Mouse (Mus musculus) midbrain, embryonic 15.5 days (tissue): ENCODE measurements around the gene Dscam. TPM values are rescaled to one million over a fixed set of nuclear protein-coding genes. Genes with fewer than 3 reads are reported as not detected.

Source experiments
- ATAC-seq: fragments of 200-750 bp; cut with Nextera tagmentation; replicated peaks from 2 replicates; pipeline ENCODE4 v1.8.0; 2017; ENCODE audit warnings: moderate TSS enrichment
- H3K27ac ChIP-seq: fragments of 300-500 bp; sonication (generic); 2 replicates; pipeline ENCODE4 v1.5.1; 2015; ENCODE audit warnings: mild to moderate bottlenecking, inconsistent platforms
- H3K27me3 ChIP-seq: fragments of 300-500 bp; sonication (generic); replicated peaks from 2 replicates; pipeline ENCODE4 v1.6.1; 2015; ENCODE audit warnings: inconsistent platforms
- H3K36me3 ChIP-seq: fragments of 300-500 bp; sonication (generic); replicated peaks from 2 replicates; pipeline ENCODE4 v1.6.1; 2015; ENCODE audit warnings: inconsistent platforms
- H3K4me1 ChIP-seq: fragments of 300-500 bp; sonication (generic); 2 replicates; pipeline ENCODE4 v1.6.1; 2015; ENCODE audit warnings: inconsistent platforms
- H3K4me2 ChIP-seq: fragments of 300-500 bp; sonication (generic); 2 replicates; pipeline ENCODE4 v1.6.1; 2015; ENCODE audit warnings: inconsistent platforms, mild to moderate bottlenecking, moderate library complexity
- H3K4me3 ChIP-seq: fragments of 300-500 bp; sonication (generic); 2 replicates; pipeline ENCODE4 v1.5.1; 2015; ENCODE audit warnings: mild to moderate bottlenecking, inconsistent platforms
- H3K9ac ChIP-seq: fragments of 300-500 bp; sonication (generic); 2 replicates; pipeline ENCODE4 v1.6.1; 2015; ENCODE audit warnings: mild to moderate bottlenecking, inconsistent platforms
- H3K9me3 ChIP-seq: fragments of 300-500 bp; sonication (generic); 2 replicates; pipeline ENCODE4 v1.6.1; 2016; ENCODE audit warnings: inconsistent platforms
- WGBS: fragments of 180-500 bp; shearing (Covaris S2); methylation state at CpG from one replicate; pipeline ENCODE4 v1.1.7; 2015; ENCODE audit warnings: mixed read lengths; 5-methylcytosine and 5-hydroxymethylcytosine counted together
- polyA plus RNA-seq: library from polyadenylated mRNA; unstranded; fragments of >200 nt; fragmentation: Nextera tagmentation; extraction: Ambion mirVana; gene quantifications from 2 replicates; pipeline ENCODE4 v1.2.1, GENCODE M21; 2015

Gene Dscam
- polyA plus RNA-seq, 1 experiment from 2014 or later: 16.2 TPM

DNA sequence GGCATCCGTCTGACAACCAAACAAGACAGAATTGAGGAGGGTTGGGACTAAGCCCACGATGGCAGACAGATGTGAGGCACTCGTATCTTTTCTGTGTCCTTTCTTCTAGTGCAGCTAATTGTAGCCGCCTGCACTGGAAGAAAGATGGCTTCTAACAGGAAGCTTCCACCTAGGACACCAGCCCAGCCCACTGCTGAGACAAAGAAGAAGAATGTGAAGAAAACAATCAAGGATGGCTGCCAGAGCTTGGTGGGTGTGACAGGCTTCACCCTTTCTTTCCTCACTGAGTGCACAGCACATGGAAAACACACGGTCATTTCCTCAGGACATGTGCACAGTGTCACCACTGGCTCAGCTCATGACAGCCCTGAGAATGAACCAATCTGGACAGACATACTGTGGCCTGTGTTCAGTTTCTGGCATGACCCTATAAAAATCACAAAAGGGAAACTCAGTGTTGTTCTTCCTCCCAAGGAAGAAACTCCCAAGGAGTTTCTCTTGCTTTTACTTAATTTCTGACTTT lies 411.4 kb downstream of the Dscam start:
- no peak for ATAC-seq
- WGBS: 64% methylated on average over 5 of the region's 5 CpGs
- H3K27ac ChIP-seq: peak overlapping the region; percentile 74

GRCm38 (mm10) chr16:96758381-96758780 lies 412.2 kb downstream of the Dscam start:
- no peaks in the 10 kb centered on the region for H3K36me3 ChIP-seq
- no peak overlapping the region for H3K9ac ChIP-seq
- peak overlapping the region; percentile 74 for H3K27ac ChIP-seq
- H3K4me3 ChIP-seq: no peak overlapping the region
- peaks cover 69% of the 10 kb centered on the region for H3K4me1 ChIP-seq
- H3K9me3 ChIP-seq: no peaks in the 10 kb centered on the region
- ATAC-seq: no peak
- no peaks in the 10 kb centered on the region for H3K27me3 ChIP-seq
- WGBS: 58% methylated on average over 3 of the region's 3 CpGs
- no peak overlapping the region for H3K4me2 ChIP-seq

More for the DNA sequence above, 411.4 kb downstream of the Dscam start:
- Histone ChIP-seq H3K36me3 (no peaks in the 10 kb centered on the region), H3K9me3 (no peaks in the 10 kb centered on the region), H3K4me2 (no peak overlapping the region), H3K27me3 (no peaks in the 10 kb centered on the region), H3K4me1 (peaks cover 63% of the 10 kb centered on the region), H3K4me3 (no peak overlapping the region), H3K9ac (no peak overlapping the region)

- H3K27me3 ChIP-seq: no peaks in the 10 kb centered on the region
- no peak overlapping the region for H3K4me3 ChIP-seq
- peak overlapping the region; percentile 74 for H3K27ac ChIP-seq
- 0 out of 2 replicates have a peak overlapping the region, but pooled peaks have one; percentile 1 for H3K4me2 ChIP-seq
- H3K36me3 ChIP-seq: no peaks in the 10 kb centered on the region
- WGBS: 0% methylated on average over 9 of the region's 9 CpGs
- no peak; the same call in 1 of the 2 replicates for ATAC-seq
- H3K9ac ChIP-seq: no peak overlapping the region
- H3K4me1 ChIP-seq: peaks cover 73% of the 10 kb centered on the region
- no peaks in the 10 kb centered on the region for H3K9me3 ChIP-seq
These were observed 412.8 kb downstream of the Dscam start for GRCm38 (mm10) chr16:96757588-96758313.

- Histone ChIP-seq H3K27ac (peak overlapping the region; percentile 74), H3K4me1 (peaks cover 70% of the 10 kb centered on the region), H3K9me3 (no peaks in the 10 kb centered on the region), H3K9ac (no peak overlapping the region), H3K4me3 (no peak overlapping the region), H3K4me2 (no peak overlapping the region), H3K27me3 (no peaks in the 10 kb centered on the region), H3K36me3 (no peaks in the 10 kb centered on the region)
- peak; percentile 43 for ATAC-seq
- WGBS: 3% methylated on average over 7 of the region's 7 CpGs
These were observed 413.6 kb downstream of the Dscam start for GRCm38 (mm10) chr16:96756994-96757393.

DNA sequence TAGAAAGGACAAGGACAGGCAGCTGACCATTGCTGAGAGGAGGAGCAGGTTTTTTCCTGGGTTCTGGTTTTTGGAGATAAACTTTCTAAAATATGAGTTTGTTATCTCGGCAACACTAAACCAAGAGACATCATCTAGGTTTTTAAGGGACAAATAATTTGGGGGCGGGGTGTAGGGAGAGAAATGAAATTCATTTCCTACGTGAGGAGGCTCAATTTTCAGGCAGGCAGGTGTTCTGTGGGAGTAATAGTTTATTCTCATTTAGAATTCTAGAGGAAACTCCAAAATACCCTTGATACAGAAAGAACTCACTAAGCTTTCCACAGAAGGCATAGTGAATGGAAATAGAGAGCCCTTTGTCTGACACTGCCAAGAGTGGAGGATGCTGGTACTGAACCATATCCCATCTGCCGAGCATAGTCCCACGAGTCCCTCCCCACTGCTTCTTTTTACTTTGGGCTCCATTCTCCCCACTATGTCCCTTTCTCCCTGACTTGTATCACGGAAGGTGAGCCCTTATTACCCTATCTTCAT lies 415.5 kb downstream of the Dscam start:
- 55% methylated on average over 6 of the region's 6 CpGs for WGBS
- no peak overlapping the region for H3K4me2 ChIP-seq
- peaks cover 53% of the 10 kb centered on the region for H3K4me1 ChIP-seq
- H3K36me3 ChIP-seq: no peaks in the 10 kb centered on the region
- peak overlapping the region; percentile 70; the same call in 1 of the 2 replicates for H3K27ac ChIP-seq
- H3K27me3 ChIP-seq: no peaks in the 10 kb centered on the region
- ATAC-seq: no peak
- no peak overlapping the region for H3K9ac ChIP-seq
- no peaks in the 10 kb centered on the region for H3K9me3 ChIP-seq
- no peak overlapping the region for H3K4me3 ChIP-seq

DNA sequence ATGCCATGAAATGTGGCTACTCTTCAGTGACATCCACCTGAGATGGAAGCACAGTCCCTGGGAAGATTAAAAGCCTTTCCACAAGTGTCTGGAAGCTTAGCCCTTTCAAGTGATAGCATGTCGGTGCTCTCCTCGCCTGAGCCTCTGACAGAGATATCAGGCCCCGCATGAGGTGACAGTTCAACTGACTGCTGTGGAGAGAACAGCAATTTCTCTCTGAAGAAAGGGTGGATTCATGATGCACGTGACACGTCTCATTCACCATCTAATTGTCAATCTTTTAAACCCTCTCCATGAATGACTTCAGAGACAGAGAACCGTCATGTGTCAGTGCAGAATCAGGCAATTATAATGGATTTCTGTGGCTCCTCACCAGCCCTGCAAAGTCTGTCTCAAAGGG lies 416.2 kb downstream of the Dscam start:
- peak; percentile 44; the same call in 1 of the 2 replicates for ATAC-seq
- Histone ChIP-seq H3K4me3 (no peak overlapping the region), H3K9ac (no peak overlapping the region), H3K36me3 (no peaks in the 10 kb centered on the region), H3K27me3 (no peaks in the 10 kb centered on the region), H3K4me2 (no peak overlapping the region), H3K9me3 (no peaks in the 10 kb centered on the region), H3K4me1 (peaks cover 53% of the 10 kb centered on the region), H3K27ac (peak overlapping the region; percentile 70)
- 23% methylated on average over 6 of the region's 6 CpGs for WGBS

GRCm38 (mm10) chr16:96753781-96754173 lies 416.8 kb downstream of the Dscam start:
- Histone ChIP-seq H3K4me2 (no peak overlapping the region), H3K4me1 (peaks cover 51% of the 10 kb centered on the region), H3K36me3 (no peaks in the 10 kb centered on the region), H3K27me3 (no peaks in the 10 kb centered on the region), H3K9ac (no peak overlapping the region), H3K9me3 (no peaks in the 10 kb centered on the region), H3K27ac (peak overlapping the region; percentile 70), H3K4me3 (no peak overlapping the region)
- no peak; the same call in 1 of the 2 replicates for ATAC-seq
- 22% methylated on average over 4 of the region's 4 CpGs for WGBS

DNA sequence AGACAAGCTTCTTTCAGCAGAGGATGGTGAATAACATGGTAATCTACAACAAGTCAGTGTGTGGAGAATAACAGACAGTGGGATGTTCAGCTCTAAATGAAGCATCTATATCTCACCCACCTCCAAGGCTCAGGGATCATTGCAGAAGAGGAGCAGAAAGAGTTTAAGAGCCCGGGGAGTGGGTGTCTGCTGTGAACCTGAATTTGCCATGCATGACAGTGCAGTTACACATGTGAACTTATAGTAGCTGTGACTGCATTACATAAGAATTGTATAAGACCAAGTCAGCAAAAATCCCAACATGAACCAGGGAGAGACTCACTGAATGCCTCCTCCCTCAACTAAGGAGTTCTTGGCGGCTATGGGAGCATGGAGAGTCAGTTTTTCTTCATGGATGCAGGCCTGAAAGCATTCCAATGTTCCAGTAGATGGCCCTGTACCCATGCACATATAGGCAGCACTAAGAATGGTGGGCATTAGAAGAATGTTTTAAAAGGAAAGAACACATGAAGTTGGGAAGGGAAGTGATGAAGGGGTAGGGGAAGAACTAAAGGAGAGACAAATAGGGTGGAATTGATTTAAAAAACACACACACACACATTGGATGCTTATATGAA lies 417.3 kb downstream of the Dscam start:
- Histone ChIP-seq H3K4me2 (no peak overlapping the region), H3K36me3 (no peaks in the 10 kb centered on the region), H3K4me3 (no peak overlapping the region), H3K9ac (no peak overlapping the region), H3K4me1 (peaks cover 46% of the 10 kb centered on the region), H3K9me3 (no peaks in the 10 kb centered on the region), H3K27me3 (no peaks in the 10 kb centered on the region), H3K27ac (peak overlapping the region; percentile 70)
- 77% methylated on average over 2 of the region's 2 CpGs for WGBS
- ATAC-seq: no peak

DNA sequence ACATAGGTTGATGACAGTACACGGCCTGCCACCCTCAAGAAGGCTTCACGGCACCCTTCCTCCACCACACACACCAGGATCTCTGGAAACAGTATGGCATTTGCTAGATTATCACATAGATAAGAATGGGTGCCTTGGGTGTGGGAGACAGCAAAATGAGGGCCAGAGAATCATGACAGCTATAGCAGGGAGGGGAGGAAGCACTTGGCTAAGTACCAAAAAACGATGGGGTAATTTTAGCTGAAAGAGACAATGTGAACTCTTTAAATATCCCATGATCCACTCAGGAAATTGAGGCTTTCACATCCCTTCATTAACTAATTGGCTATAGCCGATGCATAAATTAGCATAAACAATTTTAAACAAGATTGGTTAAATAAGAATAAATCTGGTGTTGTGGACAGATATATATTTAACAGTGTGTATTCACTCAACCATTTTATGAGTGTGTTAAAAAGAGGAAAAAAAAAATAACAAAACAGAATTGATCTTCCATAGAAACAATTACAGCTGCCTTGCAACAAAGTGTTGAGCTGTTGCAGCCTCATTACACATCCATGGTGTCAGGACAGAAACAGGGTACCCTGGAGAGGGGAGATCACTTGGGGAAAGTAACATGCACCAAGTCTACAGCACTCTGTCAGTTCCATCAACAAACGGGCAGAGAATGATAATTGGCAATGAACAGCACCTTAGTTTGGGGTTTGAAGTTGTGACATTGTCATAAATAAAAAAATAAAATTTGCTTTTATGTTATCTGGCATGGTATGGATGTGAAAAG lies 427.9 kb downstream of the Dscam start:
- Histone ChIP-seq H3K9ac (no peak overlapping the region), H3K27ac (no peak overlapping the region), H3K4me3 (no peak overlapping the region), H3K4me2 (no peak overlapping the region), H3K9me3 (no peaks in the 10 kb centered on the region), H3K27me3 (no peaks in the 10 kb centered on the region), H3K36me3 (no peaks in the 10 kb centered on the region), H3K4me1 (no peaks in the 10 kb centered on the region)
- whole genome bisulfite sequencing: 78% methylated on average over 5 of the region's 5 CpGs
- ATAC-seq: no peak

GRCm38 (mm10) chr16:96741336-96741735 lies 429.2 kb downstream of the Dscam start:
- 87% methylated on average over 1 of the region's 1 CpGs for WGBS
- H3K9ac ChIP-seq: no peak overlapping the region
- no peaks in the 10 kb centered on the region for H3K36me3 ChIP-seq
- no peaks in the 10 kb centered on the region for H3K27me3 ChIP-seq
- ATAC-seq: no peak
- no peaks in the 10 kb centered on the region for H3K4me1 ChIP-seq
- H3K4me3 ChIP-seq: no peak overlapping the region
- H3K4me2 ChIP-seq: no peak overlapping the region
- H3K9me3 ChIP-seq: no peaks in the 10 kb centered on the region
- no peak overlapping the region for H3K27ac ChIP-seq

DNA sequence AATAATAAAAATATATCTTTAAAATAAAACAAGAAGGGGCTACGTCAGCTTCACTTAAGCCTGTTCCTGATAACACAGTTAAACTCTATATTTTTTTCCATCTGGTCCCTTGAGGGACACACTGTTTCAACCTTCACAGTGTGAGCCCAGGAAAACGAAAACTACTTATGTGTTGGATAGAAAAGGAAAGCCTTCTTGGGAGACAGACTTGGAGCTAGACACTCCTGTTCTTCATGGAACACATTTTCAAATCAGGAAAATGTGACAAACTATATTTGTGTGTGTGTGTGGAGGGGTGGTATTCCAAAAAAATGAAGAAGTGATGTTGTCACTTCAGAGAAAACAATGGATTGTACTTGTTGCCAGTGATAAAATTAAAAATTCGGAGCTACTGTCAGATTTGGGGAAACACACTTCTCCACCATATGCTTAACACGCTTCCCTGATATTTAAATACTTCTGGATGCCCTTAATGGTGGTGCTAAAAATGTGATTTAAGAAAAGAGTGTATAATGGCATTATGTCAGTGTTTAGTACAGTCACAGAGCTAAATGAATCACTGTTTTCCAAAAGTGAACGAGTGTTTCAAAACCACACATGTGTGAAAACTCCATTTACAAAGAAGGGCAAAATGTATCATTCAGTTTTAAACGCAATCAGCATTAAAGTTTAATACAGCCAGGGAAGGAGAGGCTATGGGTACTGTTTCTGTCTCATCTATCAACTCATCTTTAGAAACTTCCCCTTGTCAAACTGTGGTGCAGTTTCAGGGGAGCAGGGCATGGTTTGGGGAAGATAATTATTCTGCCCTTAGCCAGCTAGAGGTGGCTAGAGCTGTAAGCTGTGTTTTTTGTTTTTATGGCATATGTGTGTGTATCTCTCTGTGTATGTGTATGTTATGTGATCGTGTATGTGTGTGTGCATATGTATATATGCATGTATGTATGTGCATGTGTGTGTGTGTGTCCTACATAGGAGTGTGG lies 430.2 kb downstream of the Dscam start:
- Histone ChIP-seq H3K27me3 (no peaks in the 10 kb centered on the region), H3K9ac (no peak overlapping the region), H3K9me3 (no peaks in the 10 kb centered on the region), H3K27ac (no peak overlapping the region), H3K4me1 (no peaks in the 10 kb centered on the region), H3K4me2 (no peak overlapping the region), H3K4me3 (no peak overlapping the region), H3K36me3 (no peaks in the 10 kb centered on the region)
- ATAC-seq: no peak
- WGBS: 81% methylated on average over 7 of the region's 7 CpGs
